Mouse (Mus musculus) heart, embryonic 14.5 days (tissue): ENCODE data around the gene Arhgap30. TPM values are rescaled to one million over a fixed set of nuclear protein-coding genes. Genes with fewer than 3 reads are reported as not detected.

ENCODE experiments used
- ATAC-seq: fragments of 200-750 bp; cut with Nextera tagmentation; 2 replicates; pipeline ENCODE4 v1.8.0; 2017; ENCODE audit warnings: low read depth, moderate TSS enrichment; ENCODE audit not compliant: insufficient number of reproducible peaks, insufficient read depth, low FRiP score
- H3K27ac ChIP-seq, 2 experiments: fragments of 200-500 bp in 1 of 2; fragments of 300-500 bp in 1 of 2; sonication (generic) in 1 of 2; replicated peaks in 1 of 2; 2 replicates each; pipeline ENCODE4 v1.5.1; 2012 to 2014; ENCODE audit warnings: low read depth in 2 of 2, low read length in 2 of 2, control low read depth in 1 of 2, mild to moderate bottlenecking in 1 of 2, mixed read lengths in 1 of 2; ENCODE audit not compliant: control insufficient read depth in 1 of 2, insufficient read depth in 1 of 2
- H3K27me3 ChIP-seq: fragments of 300-500 bp; sonication (generic); 2 replicates; pipeline ENCODE4 v1.6.1; 2014; ENCODE audit warnings: mild to moderate bottlenecking, low read length, control low read depth; ENCODE audit not compliant: control insufficient read depth, insufficient read depth
- H3K36me3 ChIP-seq: fragments of 300-500 bp; sonication (generic); 2 replicates; pipeline ENCODE4 v1.6.1; 2014; ENCODE audit warnings: mild to moderate bottlenecking, control low read depth, low read length, mixed read lengths; ENCODE audit not compliant: control insufficient read depth, insufficient read depth
- H3K4me1 ChIP-seq, 2 experiments: fragments of 200-500 bp in 1 of 2; fragments of 300-500 bp in 1 of 2; sonication (generic) in 1 of 2; 2 replicates each; pipeline ENCODE4 v1.6.1; 2012 to 2014; ENCODE audit warnings: low read length in 2 of 2, control low read depth in 1 of 2, mixed read lengths in 1 of 2; ENCODE audit not compliant: control insufficient read depth in 2 of 2, insufficient read depth in 2 of 2
- H3K4me2 ChIP-seq: fragments of 300-500 bp; sonication (generic); 2 replicates; pipeline ENCODE4 v1.6.1; 2014; ENCODE audit warnings: mild to moderate bottlenecking, low read length
- H3K4me3 ChIP-seq, 2 experiments: fragments of 200-500 bp in 1 of 2; fragments of 300-500 bp in 1 of 2; sonication (generic) in 1 of 2; 2 replicates each; pipeline ENCODE4 v1.5.1; 2012 to 2014; ENCODE audit warnings: low read length in 2 of 2, mild to moderate bottlenecking in 2 of 2, control low read depth in 1 of 2, low read depth in 1 of 2, moderate library complexity in 1 of 2; ENCODE audit not compliant: control insufficient read depth in 1 of 2, insufficient read depth in 1 of 2
- H3K9ac ChIP-seq: fragments of 300-500 bp; sonication (generic); 2 replicates; pipeline ENCODE4 v1.6.1; 2014; ENCODE audit warnings: mild to moderate bottlenecking, low read length
- H3K9me3 ChIP-seq: fragments of 300-500 bp; sonication (generic); 2 replicates; pipeline ENCODE4 v1.6.1; 2016; ENCODE audit warnings: low read length, control low read depth; ENCODE audit not compliant: control insufficient read depth
- WGBS: fragments of 180-500 bp; shearing (Covaris S2); extraction: QIAGEN DNeasy Blood & Tissue Kit; methylation state at CpG from one replicate; pipeline ENCODE4 v1.1.7; 2014; 5-methylcytosine and 5-hydroxymethylcytosine counted together
- polyA plus RNA-seq: library from polyadenylated mRNA; unstranded; fragments of >200 nt; fragmentation: Nextera tagmentation; extraction: Ambion mirVana; gene quantifications from 2 replicates; pipeline ENCODE4 v1.2.1, GENCODE M21; 2014

Gene Arhgap30
- polyA plus RNA-seq, 1 experiment from 2014 or later = 0.54 TPM

- 4% methylated on average over 31 of the region's 31 CpGs for WGBS
- Histone ChIP-seq H3K4me2 (peak overlapping the region; percentile 59), H3K36me3 (no peaks in the 10 kb centered on the region), H3K27ac (no peak overlapping the region), H3K4me1 (peaks cover 0 to 10% of the 10 kb centered on the region in 2 experiments; a peak in 2 of 4 replicates), H3K9ac (peak overlapping the region; percentile 26), H3K9me3 (no peaks in the 10 kb centered on the region), H3K27me3 (peaks cover 14% of the 10 kb centered on the region), H3K4me3 (peak overlapping the region; percentile 22 to 27)
- no peak; the same call in 1 of the 2 replicates for ATAC-seq
Measured at GRCm38 (mm10) chr1:171379935-171380599, 8.7 kb upstream of the Arhgap30 start.

- no peaks in the 10 kb centered on the region for H3K9me3 ChIP-seq
- H3K4me2 ChIP-seq = no peak overlapping the region
- peaks cover 14% of the 10 kb centered on the region for H3K27me3 ChIP-seq
- no peak for ATAC-seq
- H3K36me3 ChIP-seq = no peaks in the 10 kb centered on the region
- no peak overlapping the region for H3K9ac ChIP-seq
- no peak overlapping the region for H3K27ac ChIP-seq
- 81% methylated on average over 11 of the region's 11 CpGs for WGBS
- H3K4me3 ChIP-seq = no peak overlapping the region
- peaks cover 2 to 5% of the 10 kb centered on the region in 2 experiments; a peak in 2 of 4 replicates for H3K4me1 ChIP-seq
Measured at GRCm38 (mm10) chr1:171382096-171382620, 6.6 kb upstream of the Arhgap30 start.

- H3K9me3 ChIP-seq = no peaks in the 10 kb centered on the region
- H3K9ac ChIP-seq = no peak overlapping the region
- H3K36me3 ChIP-seq = no peaks in the 10 kb centered on the region
- H3K27me3 ChIP-seq = peaks cover 14% of the 10 kb centered on the region
- no peak overlapping the region for H3K4me2 ChIP-seq
- no peak overlapping the region for H3K27ac ChIP-seq
- H3K4me1 ChIP-seq = peaks cover 2 to 5% of the 10 kb centered on the region in 2 experiments; a peak in 2 of 4 replicates
- ATAC-seq = no peak
- H3K4me3 ChIP-seq = no peak overlapping the region
- WGBS = 61% methylated on average over 9 of the region's 9 CpGs
Measured at GRCm38 (mm10) chr1:171384361-171384760, 4.4 kb upstream of the Arhgap30 start.

- no peak for ATAC-seq
- WGBS = 61% methylated on average over 9 of the region's 9 CpGs
- H3K4me2 ChIP-seq = no peak overlapping the region
Measured at GRCm38 (mm10) chr1:171385171-171385570, 3.6 kb upstream of the Arhgap30 start.

GRCm38 (mm10) chr1:171387099-171387498 is 1.7 kb upstream of the Arhgap30 start:
- Histone ChIP-seq H3K4me3 (peak overlapping the region; percentile 1 to 24; a peak in 1 of 4 replicates), H3K27ac (no peak overlapping the region), H3K9me3 (no peaks in the 10 kb centered on the region), H3K27me3 (no peaks in the 10 kb centered on the region), H3K36me3 (no peaks in the 10 kb centered on the region), H3K4me2 (peak overlapping the region; percentile 52), H3K9ac (no peak overlapping the region), H3K4me1 (peaks cover 0 to 2% of the 10 kb centered on the region in 2 experiments; a peak in 1 of 4 replicates)
- no peak for ATAC-seq
- 15% methylated on average over 6 of the region's 6 CpGs for WGBS

More at GRCm38 (mm10) chr1:171385171-171385570, 3.6 kb upstream of the Arhgap30 start:
- Histone ChIP-seq H3K9me3 (no peaks in the 10 kb centered on the region), H3K4me3 (no peak overlapping the region), H3K4me1 (peaks cover 2 to 3% of the 10 kb centered on the region in 2 experiments; a peak in 2 of 4 replicates), H3K9ac (no peak overlapping the region), H3K27ac (no peak overlapping the region), H3K27me3 (peaks cover 9% of the 10 kb centered on the region; the same call in 1 of the 2 replicates), H3K36me3 (no peaks in the 10 kb centered on the region)

- Histone ChIP-seq H3K4me2 (no peak overlapping the region), H3K9me3 (no peaks in the 10 kb centered on the region), H3K4me1 (peaks cover 0 to 2% of the 10 kb centered on the region in 2 experiments; a peak in 1 of 4 replicates), H3K4me3 (no peak overlapping the region), H3K9ac (no peak overlapping the region), H3K27me3 (no peaks in the 10 kb centered on the region), H3K27ac (no peak overlapping the region), H3K36me3 (no peaks in the 10 kb centered on the region)
- 81% methylated on average over 4 of the region's 4 CpGs for WGBS
- no peak for ATAC-seq
Measured at GRCm38 (mm10) chr1:171390101-171390500, 1.3 kb downstream of the Arhgap30 start.

GRCm38 (mm10) chr1:171401821-171402220 is 13.1 kb downstream of the Arhgap30 start:
- ATAC-seq = no peak
- Histone ChIP-seq H3K36me3 (no peaks in the 10 kb centered on the region), H3K4me1 (no peaks in the 10 kb centered on the region), H3K27me3 (no peaks in the 10 kb centered on the region), H3K4me3 (no peak overlapping the region), H3K9ac (no peak overlapping the region), H3K27ac (no peak overlapping the region), H3K4me2 (no peak overlapping the region), H3K9me3 (no peaks in the 10 kb centered on the region)
- whole genome bisulfite sequencing = 75% methylated on average over 4 of the region's 4 CpGs
